Mouse (Mus musculus) spleen, adult 2 months (tissue): Measurements from ENCODE around the gene Tmc4. TPM values are rescaled to one million over a fixed set of nuclear protein-coding genes. Genes with fewer than 3 reads are reported as not detected.

ENCODE experiments used
- DNase-seq, 2 experiments: peaks; one replicate each; pipeline versions ENCODE4 v3.0.0 to v3.0.0-alpha.2; 2012 to 2021; ENCODE audit warnings: low spot score in 2 of 2, low read depth in 1 of 2
- H3K27ac ChIP-seq: fragments of 200-500 bp; 2 replicates; pipeline ENCODE4 v1.5.1; 2012; ENCODE audit warnings: low read length, inconsistent platforms; ENCODE audit not compliant: insufficient read depth
- H3K27me3 ChIP-seq: fragments of 200-500 bp; 2 replicates; pipeline ENCODE4 v1.6.1; 2012; ENCODE audit warnings: mild to moderate bottlenecking, moderate library complexity, low read length, inconsistent platforms; ENCODE audit not compliant: control insufficient read depth, insufficient read depth
- H3K36me3 ChIP-seq: fragments of 200-500 bp; 2 replicates; pipeline ENCODE4 v1.6.1; 2012; ENCODE audit warnings: mild to moderate bottlenecking, low read length, inconsistent platforms; ENCODE audit not compliant: control insufficient read depth, insufficient read depth
- H3K4me1 ChIP-seq: fragments of 200-500 bp; 2 replicates; pipeline ENCODE4 v1.6.1; 2011; ENCODE audit warnings: inconsistent platforms; ENCODE audit not compliant: control insufficient read depth, insufficient read depth, insufficient read length
- H3K4me3 ChIP-seq: fragments of 200-500 bp; 2 replicates; pipeline ENCODE4 v1.5.1; 2011; ENCODE audit warnings: mild to moderate bottlenecking, inconsistent platforms; ENCODE audit not compliant: insufficient read depth, insufficient read length; ENCODE audit errors: extremely low read depth
- CTCF ChIP-seq: fragments of 200-500 bp; IDR thresholded peaks from 2 replicates; pipeline ENCODE4 v1.5.1; 2011; ENCODE audit warnings: mild to moderate bottlenecking, inconsistent platforms; ENCODE audit not compliant: insufficient read depth, insufficient read length, insufficient replicate concordance; ENCODE audit errors: extremely low read depth
- POLR2A ChIP-seq: fragments of 200-500 bp; IDR thresholded peaks from 2 replicates; pipeline ENCODE4 v1.6.1; 2011; ENCODE audit warnings: low read depth, low read length, inconsistent platforms
- WGBS: fragments of 180-500 bp; shearing (Covaris S2); methylation state at CpG from one replicate; pipeline ENCODE4 v1.1.7; 2018; 5-methylcytosine and 5-hydroxymethylcytosine counted together
- polyA plus RNA-seq: library from polyadenylated mRNA; depleted of rRNA; stranded (reverse); fragments of >200 nt; gene quantifications from 2 replicates; pipeline ENCODE4 v1.2.3, GENCODE M21; 2012

Gene Tmc4
- polyA plus RNA-seq, 1 experiment, result 7.6 TPM

GRCm38 (mm10) chr7:3658578-3658977 lies 18.8 kb downstream of the Tmc4 start:
- no peak for DNase-seq
- H3K4me3 ChIP-seq, result no peak overlapping the region
- peaks cover 68% of the 10 kb centered on the region for H3K36me3 ChIP-seq
- no peak for TF ChIP-seq POLR2A
- TF ChIP-seq CTCF, result no peak
- no peaks in the 10 kb centered on the region for H3K27me3 ChIP-seq
- WGBS, result 94% methylated on average over 14 of the region's 14 CpGs
- H3K4me1 ChIP-seq, result no peaks in the 10 kb centered on the region
- no peak overlapping the region for H3K27ac ChIP-seq

DNA sequence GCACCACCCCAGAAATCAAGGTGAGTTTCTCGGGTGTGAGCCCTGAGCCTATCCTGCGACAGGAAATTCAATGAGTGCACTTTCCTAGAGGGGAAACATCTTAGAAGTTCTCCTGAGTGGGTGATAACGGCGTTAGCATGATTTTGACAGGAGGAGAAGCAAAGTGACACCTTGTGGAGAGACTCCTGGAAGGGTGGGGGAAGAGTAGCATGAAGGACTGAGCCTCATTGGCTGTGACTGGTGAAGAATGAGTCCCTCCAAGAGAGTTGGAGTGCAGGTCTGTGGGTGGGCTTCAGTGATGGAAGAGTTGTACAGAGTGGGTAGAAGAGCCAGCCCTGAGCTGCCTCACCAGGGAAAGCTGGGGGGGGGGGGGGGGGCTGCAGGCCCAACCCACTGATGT lies 20.4 kb downstream of the Tmc4 start:
- no peaks in the 10 kb centered on the region for H3K27me3 ChIP-seq
- no peaks in the 10 kb centered on the region for H3K4me1 ChIP-seq
- no peak for TF ChIP-seq CTCF
- TF ChIP-seq POLR2A, result no peak
- H3K36me3 ChIP-seq, result peaks cover 71% of the 10 kb centered on the region
- no peak overlapping the region for H3K4me3 ChIP-seq
- H3K27ac ChIP-seq, result no peak overlapping the region
- DNase-seq, result no peak
- 95% methylated on average over 4 of the region's 4 CpGs for WGBS

GRCm38 (mm10) chr7:3646641-3647040 lies 30.7 kb downstream of the Tmc4 start:
- WGBS, result 54% methylated on average over 4 of the region's 4 CpGs
- peaks cover 9% of the 10 kb centered on the region for H3K36me3 ChIP-seq
- no peak for DNase-seq
- no peak overlapping the region for H3K27ac ChIP-seq
- TF ChIP-seq POLR2A (no peak), CTCF (no peak)
- H3K4me3 ChIP-seq, result peak overlapping the region; percentile 99; the same call in 1 of the 2 replicates
- peaks cover 12% of the 10 kb centered on the region; the same call in 1 of the 2 replicates for H3K4me1 ChIP-seq
- H3K27me3 ChIP-seq, result no peaks in the 10 kb centered on the region

DNA sequence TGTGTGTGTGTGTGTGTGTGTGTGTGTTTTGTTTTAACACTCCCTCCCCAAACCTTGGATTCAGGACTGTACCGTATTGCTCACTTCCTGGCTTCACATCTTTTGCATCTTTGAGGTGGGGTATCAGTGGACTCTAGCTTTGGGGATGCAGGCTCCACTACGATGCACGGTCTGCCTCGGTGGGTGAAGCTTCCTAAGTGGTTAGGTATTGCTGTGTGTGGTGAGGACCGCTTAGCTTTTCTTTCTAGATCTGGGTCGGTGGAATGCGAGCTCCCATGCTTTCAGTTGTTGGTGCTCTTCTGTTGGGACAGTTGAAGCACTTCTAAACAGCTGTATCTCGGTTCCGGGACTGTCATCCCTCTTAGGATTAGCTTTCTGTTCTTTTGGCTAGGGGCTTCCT lies 31.2 kb downstream of the Tmc4 start:
- peak overlapping the region; percentile 5; the same call in 1 of the 2 replicates for H3K27ac ChIP-seq
- TF ChIP-seq POLR2A (no peak), CTCF (no peak)
- 10% methylated on average over 9 of the region's 9 CpGs for WGBS
- peaks cover 12% of the 10 kb centered on the region; the same call in 1 of the 2 replicates for H3K4me1 ChIP-seq
- H3K36me3 ChIP-seq, result peaks cover 6% of the 10 kb centered on the region
- DNase-seq, result no peak
- H3K4me3 ChIP-seq, result peak overlapping the region; percentile 99
- no peaks in the 10 kb centered on the region for H3K27me3 ChIP-seq

- no peaks in the 10 kb centered on the region for H3K27me3 ChIP-seq
- TF ChIP-seq POLR2A, result no peak
- TF ChIP-seq CTCF, result no peak
- peaks cover 12% of the 10 kb centered on the region; the same call in 1 of the 2 replicates for H3K4me1 ChIP-seq
- 1% methylated on average over 53 of the region's 58 CpGs for WGBS
- H3K27ac ChIP-seq, result peak overlapping the region; percentile 97
- DNase-seq, result no peak
- H3K4me3 ChIP-seq, result peak overlapping the region; percentile 99
- H3K36me3 ChIP-seq, result peaks cover 5% of the 10 kb centered on the region
Measured at GRCm38 (mm10) chr7:3645488-3646025, 31.8 kb downstream of the Tmc4 start.

GRCm38 (mm10) chr7:3644672-3645487 lies 32.5 kb downstream of the Tmc4 start, which contains the start of gene Cnot3:
TSS of gene Cnot3 (plus strand) at chr7:3645268.
- TF ChIP-seq POLR2A (peak; percentile 67), CTCF (no peak)
- Histone ChIP-seq H3K27me3 (no peaks in the 10 kb centered on the region), H3K36me3 (peaks cover 7% of the 10 kb centered on the region), H3K27ac (peak within 1 kb of the TSS; percentile 97), H3K4me3 (peak within 1 kb of the TSS; percentile 99), H3K4me1 (peaks cover 12% of the 10 kb centered on the region; the same call in 1 of the 2 replicates)
- WGBS, result under 1% methylated on average over 58 of the region's 58 CpGs
- peak; percentile 95 to 100 for DNase-seq
